Mouse (Mus musculus): Measurements from ENCODE around the gene Ube2v1.

Gene Ube2v1

GRCm38 (mm10) chr2:167631591-167632448, at the start of gene Ube2v1:
Ube2v1 (minus strand) TSS chr2:167632095.
- DNase-seq (ENCODE audit: low spot score in 2 of 2) = peak; percentile 97 to 98

GRCm38 (mm10) chr2:167680657-167681056, 48.8 kb upstream of the Ube2v1 start:
- DNase-seq (ENCODE audit: low spot score in 2 of 2) = no peak

GRCm38 (mm10) chr2:167679902-167680430, 48.1 kb upstream of the Ube2v1 start:
- DNase-seq (ENCODE audit: low spot score in 2 of 2) = peak; percentile 67 to 85

- DNase-seq (ENCODE audit: low spot score in 2 of 2) = no peak
Measured at GRCm38 (mm10) chr2:167678600-167678999, 46.7 kb upstream of the Ube2v1 start.

GRCm38 (mm10) chr2:167675120-167675909, 43.4 kb upstream of the Ube2v1 start:
- no peak for DNase-seq (ENCODE audit: low spot score in 2 of 2)

GRCm38 (mm10) chr2:167672212-167672685, 40.4 kb upstream of the Ube2v1 start:
- no peak for DNase-seq (ENCODE audit: low spot score in 2 of 2)

- DNase-seq (ENCODE audit: low spot score in 2 of 2) = no peak
Measured at GRCm38 (mm10) chr2:167671101-167671633, 39.3 kb upstream of the Ube2v1 start.

GRCm38 (mm10) chr2:167669398-167669797, 37.5 kb upstream of the Ube2v1 start:
- DNase-seq (ENCODE audit: low spot score in 2 of 2) = no peak

GRCm38 (mm10) chr2:167668426-167668825, 36.5 kb upstream of the Ube2v1 start:
- DNase-seq (ENCODE audit: low spot score in 2 of 2) = no peak

- DNase-seq (ENCODE audit: low spot score in 2 of 2) = no peak
Measured at GRCm38 (mm10) chr2:167665972-167666713, 34.2 kb upstream of the Ube2v1 start.

GRCm38 (mm10) chr2:167662713-167663112, 30.8 kb upstream of the Ube2v1 start:
- no peak for DNase-seq (ENCODE audit: low spot score in 2 of 2)

GRCm38 (mm10) chr2:167661270-167662203, 29.6 kb upstream of the Ube2v1 start, which contains the start of gene Gm20431:
Gm20431 (minus strand) TSS chr2:167661496.
- DNase-seq (ENCODE audit: low spot score in 2 of 2) = peak; percentile 96 to 97

- DNase-seq (ENCODE audit: low spot score in 2 of 2) = no peak
Measured at GRCm38 (mm10) chr2:167660611-167660971, 28.7 kb upstream of the Ube2v1 start.

- peak in 1 of 2 experiments; percentile 77 for DNase-seq (ENCODE audit: low spot score in 2 of 2)
Measured at GRCm38 (mm10) chr2:167659847-167660610, 28.1 kb upstream of the Ube2v1 start.

- no peak for DNase-seq (ENCODE audit: low spot score in 2 of 2)
Measured at GRCm38 (mm10) chr2:167659177-167659846, 27.4 kb upstream of the Ube2v1 start.

- no peak for DNase-seq (ENCODE audit: low spot score in 2 of 2)
Measured at GRCm38 (mm10) chr2:167658712-167659111, 26.8 kb upstream of the Ube2v1 start.

GRCm38 (mm10) chr2:167657973-167658372, 26.1 kb upstream of the Ube2v1 start:
- DNase-seq (ENCODE audit: low spot score in 2 of 2) = no peak

- DNase-seq (ENCODE audit: low spot score in 2 of 2) = no peak
Measured at GRCm38 (mm10) chr2:167656629-167657478, 25.0 kb upstream of the Ube2v1 start.
